Mouse (Mus musculus) embryonic facial prominence, embryonic 15.5 days (tissue): ENCODE results near the gene Ccn6. TPM values are rescaled to one million over a fixed set of nuclear protein-coding genes. Genes with fewer than 3 reads are reported as not detected.
A peak's percentile ranks its signal among the peaks of the same experiment; 100 is the strongest.

Experiments
- ATAC-seq: fragments of 200-750 bp; cut with Nextera tagmentation; 2 replicates; pipeline ENCODE4 v1.8.0; 2017; ENCODE audit warnings: low read depth, moderate TSS enrichment; ENCODE audit not compliant: insufficient number of reproducible peaks, low FRiP score, low TSS enrichment
- H3K27ac ChIP-seq: fragments of 300-500 bp; sonication (generic); replicated peaks from 2 replicates; pipeline ENCODE4 v1.5.1; 2015; ENCODE audit warnings: mild to moderate bottlenecking, inconsistent platforms
- H3K27me3 ChIP-seq: fragments of 300-500 bp; sonication (generic); 2 replicates; pipeline ENCODE4 v1.6.1; 2015; ENCODE audit warnings: inconsistent platforms
- H3K36me3 ChIP-seq: fragments of 300-500 bp; sonication (generic); 2 replicates; pipeline ENCODE4 v1.6.1; 2015; ENCODE audit warnings: mild to moderate bottlenecking, inconsistent platforms
- H3K4me1 ChIP-seq: fragments of 300-500 bp; sonication (generic); 2 replicates; pipeline ENCODE4 v1.6.1; 2015; ENCODE audit warnings: inconsistent platforms
- H3K4me2 ChIP-seq: fragments of 300-500 bp; sonication (generic); replicated peaks from 2 replicates; pipeline ENCODE4 v1.6.1; 2015; ENCODE audit warnings: mild to moderate bottlenecking, inconsistent platforms
- H3K4me3 ChIP-seq: fragments of 300-500 bp; sonication (generic); replicated peaks from 2 replicates; pipeline ENCODE4 v1.5.1; 2015; ENCODE audit warnings: mild to moderate bottlenecking, inconsistent platforms
- H3K9ac ChIP-seq: fragments of 300-500 bp; sonication (generic); 2 replicates; pipeline ENCODE4 v1.6.1; 2015; ENCODE audit warnings: inconsistent platforms
- H3K9me3 ChIP-seq: fragments of 300-500 bp; sonication (generic); replicated peaks from 2 replicates; pipeline ENCODE4 v1.6.1; 2016; ENCODE audit warnings: inconsistent platforms
- WGBS: fragments of 180-500 bp; shearing (Covaris S2); methylation state at CpG from one replicate; pipeline ENCODE4 v1.1.7; 2015; 5-methylcytosine and 5-hydroxymethylcytosine counted together
- polyA plus RNA-seq: library from polyadenylated mRNA; unstranded; fragments of >200 nt; fragmentation: Nextera tagmentation; extraction: Ambion mirVana; gene quantifications from 2 replicates; pipeline ENCODE4 v1.2.1, GENCODE M21; 2015

The Ccn6 gene
- polyA plus RNA-seq, 1 experiment from 2014 or later = 0.61 TPM

- 25% methylated on average over 13 of the region's 13 CpGs for whole genome bisulfite sequencing
- H3K4me1 ChIP-seq = peaks cover 38% of the 10 kb centered on the region
- H3K27me3 ChIP-seq = no peaks in the 10 kb centered on the region
- peak overlapping the region; percentile 92 for H3K27ac ChIP-seq
- no peaks in the 10 kb centered on the region for H3K36me3 ChIP-seq
- peak overlapping the region; percentile 39 for H3K4me2 ChIP-seq
- no peak overlapping the region; the same call in 1 of the 2 replicates for H3K4me3 ChIP-seq
- H3K9me3 ChIP-seq = no peaks in the 10 kb centered on the region
- ATAC-seq = no peak
- H3K9ac ChIP-seq = no peak overlapping the region
Measured at GRCm38 (mm10) chr10:39173077-39173476, 9.5 kb upstream of the Ccn6 start.

- peak overlapping the region; percentile 92 for H3K27ac ChIP-seq
- no peaks in the 10 kb centered on the region for H3K36me3 ChIP-seq
- peak overlapping the region; percentile 84 for H3K4me2 ChIP-seq
- WGBS = 66% methylated on average over 6 of the region's 6 CpGs
- no peak overlapping the region for H3K4me3 ChIP-seq
- no peaks in the 10 kb centered on the region for H3K9me3 ChIP-seq
- ATAC-seq = no peak
- H3K9ac ChIP-seq = no peak overlapping the region
- H3K4me1 ChIP-seq = peaks cover 38% of the 10 kb centered on the region
- H3K27me3 ChIP-seq = no peaks in the 10 kb centered on the region
Measured at GRCm38 (mm10) chr10:39172540-39172931, 8.9 kb upstream of the Ccn6 start.

GRCm38 (mm10) chr10:39171603-39172539, 8.3 kb upstream of the Ccn6 start:
- H3K4me3 ChIP-seq = peak overlapping the region; percentile 51
- no peaks in the 10 kb centered on the region for H3K9me3 ChIP-seq
- H3K27me3 ChIP-seq = no peaks in the 10 kb centered on the region
- no peaks in the 10 kb centered on the region for H3K36me3 ChIP-seq
- peak overlapping the region; percentile 84 for H3K4me2 ChIP-seq
- ATAC-seq = peak; percentile 66
- H3K27ac ChIP-seq = peak overlapping the region; percentile 92
- WGBS = 14% methylated on average over 26 of the region's 26 CpGs
- H3K9ac ChIP-seq = 0 out of 2 replicates have a peak overlapping the region, but pooled peaks have one; percentile 12
- peaks cover 39% of the 10 kb centered on the region for H3K4me1 ChIP-seq

- H3K27me3 ChIP-seq = no peaks in the 10 kb centered on the region
- peak overlapping the region; percentile 84 for H3K4me2 ChIP-seq
- 1% methylated on average over 19 of the region's 19 CpGs for WGBS
- H3K27ac ChIP-seq = peak overlapping the region; percentile 92
- H3K9me3 ChIP-seq = no peaks in the 10 kb centered on the region
- peak overlapping the region; percentile 51 for H3K4me3 ChIP-seq
- peak; percentile 86 for ATAC-seq
- H3K36me3 ChIP-seq = no peaks in the 10 kb centered on the region
- 0 out of 2 replicates have a peak overlapping the region, but pooled peaks have one; percentile 12 for H3K9ac ChIP-seq
- H3K4me1 ChIP-seq = peaks cover 46% of the 10 kb centered on the region
Measured at GRCm38 (mm10) chr10:39171134-39171533, 7.5 kb upstream of the Ccn6 start.

GRCm38 (mm10) chr10:39170706-39171105, 7.1 kb upstream of the Ccn6 start:
- no peak overlapping the region for H3K9ac ChIP-seq
- H3K27ac ChIP-seq = no peak overlapping the region
- H3K4me2 ChIP-seq = peak overlapping the region; percentile 84; the same call in 1 of the 2 replicates
- no peaks in the 10 kb centered on the region for H3K9me3 ChIP-seq
- no peak overlapping the region for H3K4me3 ChIP-seq
- H3K36me3 ChIP-seq = no peaks in the 10 kb centered on the region
- no peaks in the 10 kb centered on the region for H3K27me3 ChIP-seq
- no peak for ATAC-seq
- 9% methylated on average over 6 of the region's 6 CpGs for WGBS
- H3K4me1 ChIP-seq = peaks cover 46% of the 10 kb centered on the region

GRCm38 (mm10) chr10:39170181-39170580, 6.6 kb upstream of the Ccn6 start:
- peak overlapping the region; percentile 84 for H3K4me2 ChIP-seq
- no peaks in the 10 kb centered on the region for H3K36me3 ChIP-seq
- H3K4me3 ChIP-seq = peak overlapping the region; percentile 25
- H3K27me3 ChIP-seq = no peaks in the 10 kb centered on the region
- H3K9me3 ChIP-seq = no peaks in the 10 kb centered on the region
- H3K4me1 ChIP-seq = peaks cover 50% of the 10 kb centered on the region
- peak overlapping the region; percentile 80 for H3K27ac ChIP-seq
- no peak overlapping the region for H3K9ac ChIP-seq
- WGBS = 5% methylated on average over 8 of the region's 8 CpGs
- no peak for ATAC-seq

- ATAC-seq = peak; percentile 35
Measured at GRCm38 (mm10) chr10:39169642-39170041, 6.0 kb upstream of the Ccn6 start.

GRCm38 (mm10) chr10:39167611-39168010, 4.0 kb upstream of the Ccn6 start:
- ATAC-seq = no peak
- H3K4me3 ChIP-seq = no peak overlapping the region
- H3K9ac ChIP-seq = no peak overlapping the region
- H3K9me3 ChIP-seq = no peaks in the 10 kb centered on the region
- H3K4me2 ChIP-seq = no peak overlapping the region
- no peaks in the 10 kb centered on the region for H3K27me3 ChIP-seq
- H3K27ac ChIP-seq = no peak overlapping the region
- WGBS = 70% methylated on average over 11 of the region's 11 CpGs
- peaks cover 47% of the 10 kb centered on the region for H3K4me1 ChIP-seq
- no peaks in the 10 kb centered on the region for H3K36me3 ChIP-seq

More at GRCm38 (mm10) chr10:39169642-39170041, 6.0 kb upstream of the Ccn6 start:
- Histone ChIP-seq H3K4me3 (peak overlapping the region; percentile 25), H3K9ac (no peak overlapping the region), H3K4me1 (peaks cover 51% of the 10 kb centered on the region), H3K27ac (peak overlapping the region; percentile 80), H3K9me3 (no peaks in the 10 kb centered on the region), H3K4me2 (peak overlapping the region; percentile 84), H3K36me3 (no peaks in the 10 kb centered on the region), H3K27me3 (no peaks in the 10 kb centered on the region)
- WGBS = 26% methylated on average over 9 of the region's 9 CpGs

- Histone ChIP-seq H3K27me3 (no peaks in the 10 kb centered on the region), H3K4me1 (peaks cover 35% of the 10 kb centered on the region), H3K9me3 (no peaks in the 10 kb centered on the region), H3K36me3 (no peaks in the 10 kb centered on the region), H3K27ac (peak overlapping the region; percentile 41), H3K4me3 (peak overlapping the region; percentile 29), H3K9ac (0 out of 2 replicates have a peak overlapping the region, but pooled peaks have one; percentile 0), H3K4me2 (peak overlapping the region; percentile 35)
- WGBS = 8% methylated on average over 11 of the region's 11 CpGs
- ATAC-seq = no peak
Measured at GRCm38 (mm10) chr10:39165632-39166115, 2.1 kb upstream of the Ccn6 start.

GRCm38 (mm10) chr10:39162666-39163484, 719 bp downstream of the Ccn6 start:
- Histone ChIP-seq H3K27ac (no peak overlapping the region), H3K4me2 (peak overlapping the region; percentile 34), H3K27me3 (no peaks in the 10 kb centered on the region), H3K4me3 (no peak overlapping the region), H3K9ac (no peak overlapping the region), H3K36me3 (no peaks in the 10 kb centered on the region), H3K4me1 (peaks cover 22% of the 10 kb centered on the region), H3K9me3 (no peaks in the 10 kb centered on the region)
- 0 out of 2 replicates have a peak, but pooled peaks have one; percentile 40 for ATAC-seq
- 24% methylated on average over 18 of the region's 18 CpGs for WGBS

- no peaks in the 10 kb centered on the region for H3K27me3 ChIP-seq
- no peak overlapping the region for H3K4me3 ChIP-seq
- 97% methylated on average over 1 of the region's 1 CpGs for WGBS
- no peak overlapping the region for H3K9ac ChIP-seq
- no peaks in the 10 kb centered on the region for H3K36me3 ChIP-seq
- H3K4me1 ChIP-seq = peaks cover 16% of the 10 kb centered on the region
- ATAC-seq = no peak
- no peak overlapping the region for H3K4me2 ChIP-seq
- H3K27ac ChIP-seq = no peak overlapping the region
- no peaks in the 10 kb centered on the region for H3K9me3 ChIP-seq
Measured at GRCm38 (mm10) chr10:39161406-39161805, 2.2 kb downstream of the Ccn6 start.
